Mouse (Mus musculus) erythroblast, embryonic 14.5 days (primary cell): ENCODE results near the gene Terb2.

Experiments used
- GATA1 ChIP-seq: IDR thresholded peaks from 2 replicates; pipeline ENCODE4 v1.6.1; 2012; ENCODE audit warnings: low read length, inconsistent platforms, mixed read lengths
- TAL1 ChIP-seq: IDR thresholded peaks from 3 replicates; pipeline ENCODE4 v1.6.1; 2012; ENCODE audit warnings: low read length, inconsistent platforms, mixed read lengths

- TF ChIP-seq TAL1 (no peak), GATA1 (no peak)
Observed at GRCm38 (mm10) chr2:122255997-122256396, 69.9 kb downstream of the Terb2 start.
